Mouse (Mus musculus): ENCODE data around the gene P2rx3.
A peak's percentile ranks its signal among the peaks of the same experiment; 100 is the strongest.

The P2rx3 gene

GRCm38 (mm10) chr2:85043623-85044022 is 6.4 kb upstream of the P2rx3 start:
- DNase-seq (ENCODE audit: low spot score): no peak

DNA sequence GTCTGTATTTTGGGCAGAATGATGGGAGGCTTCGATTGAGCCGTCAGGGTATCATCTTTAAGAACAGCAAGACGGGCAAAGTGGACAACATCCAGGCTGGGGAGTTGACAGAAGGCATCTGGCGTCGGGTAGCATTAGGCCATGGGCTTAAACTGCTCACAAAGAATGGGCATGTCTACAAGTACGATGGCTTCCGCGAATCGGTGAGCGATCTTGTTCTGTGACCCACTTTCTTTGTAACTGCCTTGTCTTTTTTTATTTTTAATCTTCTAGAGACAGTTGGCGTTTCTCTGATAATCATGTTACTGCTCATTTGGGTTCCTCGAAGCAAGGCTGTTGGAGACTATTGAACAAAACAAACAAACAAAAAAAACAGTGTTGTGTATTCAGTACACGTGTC is 1.1 kb upstream of the P2rx3 start:
- peak; percentile 23 for DNase-seq (ENCODE audit: low spot score)

GRCm38 (mm10) chr2:85036507-85037046 is 685 bp downstream of the P2rx3 start:
- no peak for DNase-seq (ENCODE audit: low spot score)

DNA sequence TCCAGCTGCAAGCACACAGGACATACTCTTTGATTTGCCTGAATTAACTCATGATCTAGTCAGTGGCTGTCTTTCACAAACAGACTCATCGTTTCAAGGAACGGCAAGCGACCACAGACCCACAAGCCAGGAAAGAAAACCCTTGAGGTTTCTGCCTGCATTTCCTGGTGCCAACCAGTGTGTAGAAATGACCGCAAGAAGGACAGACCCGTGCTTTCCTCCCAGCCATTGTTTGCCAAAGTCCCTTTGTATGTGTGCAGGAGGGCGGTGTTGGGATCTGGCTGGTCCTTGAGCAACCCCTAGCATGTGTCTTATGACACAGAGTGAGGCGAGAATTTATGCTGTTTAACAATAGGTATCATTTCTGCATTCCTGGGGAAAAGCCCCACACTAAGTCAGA is 3.1 kb downstream of the P2rx3 start:
- no peak for DNase-seq (ENCODE audit: low spot score)

GRCm38 (mm10) chr2:85033121-85033520 is 4.1 kb downstream of the P2rx3 start:
- peak; percentile 39 for DNase-seq (ENCODE audit: low spot score)

GRCm38 (mm10) chr2:85030989-85031388 is 6.3 kb downstream of the P2rx3 start:
- DNase-seq (ENCODE audit: low spot score): no peak

GRCm38 (mm10) chr2:85029897-85030296 is 7.4 kb downstream of the P2rx3 start:
- no peak for DNase-seq (ENCODE audit: low spot score)

GRCm38 (mm10) chr2:85027281-85027680 is 10.0 kb downstream of the P2rx3 start:
- DNase-seq (ENCODE audit: low spot score): no peak

- no peak for DNase-seq (ENCODE audit: low spot score)
Measured at GRCm38 (mm10) chr2:85026178-85026577, 11.1 kb downstream of the P2rx3 start.

DNA sequence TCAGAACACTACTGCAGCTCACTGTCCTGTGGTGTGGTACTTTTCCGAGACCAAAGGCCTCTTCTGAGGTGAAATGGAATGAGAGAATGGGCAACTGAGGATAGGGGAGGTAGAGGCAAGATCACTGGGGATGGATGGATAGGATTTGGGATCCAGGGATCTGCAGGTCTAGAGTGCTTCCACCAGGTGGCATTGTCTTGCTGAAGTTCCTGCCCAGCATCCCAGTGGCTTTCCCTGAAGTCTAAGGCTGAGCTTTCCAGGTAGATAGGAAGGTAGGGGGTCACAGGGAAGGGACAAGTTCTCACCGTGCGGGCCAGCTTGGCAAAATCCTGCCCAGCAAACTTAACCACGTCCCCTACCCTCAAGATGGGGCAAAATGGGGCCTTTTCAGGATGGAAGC is 15.2 kb downstream of the P2rx3 start:
- peak; percentile 40 for DNase-seq (ENCODE audit: low spot score)

DNA sequence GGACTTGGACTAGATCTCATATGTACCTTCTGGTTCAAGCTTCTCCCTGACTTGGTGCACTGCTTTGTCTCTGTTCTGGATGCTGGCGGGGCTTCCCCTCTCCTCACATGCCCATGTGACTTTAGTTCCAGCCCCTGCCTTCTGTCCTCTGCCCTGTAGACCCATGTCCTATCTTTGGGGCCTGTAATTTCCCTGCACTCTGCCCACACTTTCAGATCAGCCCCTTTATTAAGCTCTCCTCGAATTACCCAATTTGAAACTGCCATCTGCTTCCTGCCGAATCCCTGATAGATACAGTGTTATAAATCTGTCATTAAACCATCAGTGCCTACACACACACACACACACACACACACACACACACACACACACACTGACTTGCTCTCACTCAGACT is 22.7 kb downstream of the P2rx3 start:
- peak; percentile 25 for DNase-seq (ENCODE audit: low spot score)

DNA sequence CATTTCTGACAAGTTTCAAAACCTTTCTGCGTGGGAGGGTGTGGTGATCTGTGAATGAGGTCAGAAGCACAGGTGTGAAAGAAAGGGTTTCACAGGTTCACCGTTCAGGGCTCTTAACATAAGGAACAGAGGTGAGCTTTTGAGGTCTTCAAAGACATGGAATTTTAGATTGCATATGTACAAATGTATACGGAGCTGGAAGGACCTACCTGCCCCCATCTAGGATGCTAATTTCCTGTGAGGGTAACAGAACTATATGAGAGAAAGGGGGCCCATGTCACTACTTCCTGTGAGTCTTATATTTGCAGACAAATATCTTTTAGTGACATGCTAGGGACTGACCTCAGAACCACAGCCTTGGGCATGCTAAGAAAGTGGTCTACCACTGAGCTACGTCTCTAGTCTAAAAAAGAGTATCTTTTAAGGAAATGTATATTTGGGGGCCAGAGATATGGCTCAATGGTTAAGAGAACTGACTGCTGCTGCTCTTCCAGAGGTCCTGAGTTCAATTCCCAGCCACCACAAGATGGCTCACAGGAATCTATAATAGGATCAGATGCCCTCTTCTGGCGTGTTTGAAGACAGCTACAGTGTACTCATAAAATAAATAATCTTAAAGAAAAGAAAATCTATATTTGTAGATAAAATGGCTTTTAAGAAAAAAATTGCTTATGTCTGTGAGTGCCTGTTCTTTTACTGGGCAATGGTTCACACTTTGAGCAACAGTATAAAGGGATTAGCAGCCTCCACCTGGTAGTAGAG is 23.3 kb downstream of the P2rx3 start:
- no peak for DNase-seq (ENCODE audit: low spot score)

DNA sequence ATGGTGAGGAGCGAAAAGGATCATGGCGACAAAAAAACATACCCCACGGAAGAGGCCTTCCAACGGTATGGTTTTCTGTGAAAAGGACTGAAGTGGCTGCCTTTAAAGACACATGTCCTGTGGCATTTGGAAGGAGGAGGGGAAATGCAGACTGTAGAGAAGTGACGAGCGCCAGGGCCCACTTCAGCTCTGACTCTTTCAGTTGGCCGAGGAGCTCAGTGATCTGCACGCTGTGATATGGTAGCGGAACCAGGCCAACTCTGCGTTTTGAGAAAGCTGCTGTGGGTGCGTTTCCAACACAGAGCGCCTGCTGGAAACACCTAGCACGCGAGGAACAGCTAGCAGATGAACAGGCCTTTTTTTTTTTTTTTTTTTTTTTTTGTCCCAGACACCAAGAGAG is 24.6 kb downstream of the P2rx3 start:
- DNase-seq (ENCODE audit: low spot score): no peak

DNA sequence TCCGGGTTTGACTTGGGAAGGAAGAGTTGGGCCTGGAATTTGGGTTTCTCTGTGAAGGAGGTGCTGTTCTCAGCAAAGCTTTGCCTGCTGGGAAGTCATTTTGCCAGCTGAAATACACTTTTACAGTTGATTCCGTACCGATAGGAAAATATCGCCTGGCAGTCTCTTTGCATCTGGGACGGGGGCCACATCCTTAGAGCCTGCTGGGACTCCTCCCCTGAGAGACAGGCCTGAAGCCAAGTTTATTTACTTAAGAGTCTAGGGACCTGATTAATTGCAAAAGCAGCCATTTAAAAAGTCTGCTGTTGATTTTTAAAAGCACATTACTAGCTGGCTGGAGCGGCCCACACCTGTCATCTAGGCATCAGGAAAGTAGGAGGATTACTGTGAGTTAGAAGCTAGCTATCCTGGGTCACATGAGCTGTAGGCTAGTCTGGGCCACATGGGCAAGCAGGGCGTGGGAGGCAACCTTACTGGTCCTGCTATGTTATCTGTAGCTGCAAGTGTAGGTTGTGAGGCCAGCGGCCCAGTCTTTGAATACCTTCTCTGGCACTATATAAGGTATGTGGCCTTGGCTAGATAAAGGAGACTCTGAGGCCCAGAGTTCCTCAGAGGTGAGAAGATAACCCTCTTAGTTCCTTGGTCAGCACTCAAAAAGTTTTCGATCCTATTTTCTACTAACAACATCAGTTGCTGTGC is 25.2 kb downstream of the P2rx3 start:
- peak; percentile 7 for DNase-seq (ENCODE audit: low spot score)

GRCm38 (mm10) chr2:85009212-85009611 is 28.1 kb downstream of the P2rx3 start:
- no peak for DNase-seq (ENCODE audit: low spot score)

- DNase-seq (ENCODE audit: low spot score): no peak
Measured at GRCm38 (mm10) chr2:85007729-85008128, 29.5 kb downstream of the P2rx3 start.

DNA sequence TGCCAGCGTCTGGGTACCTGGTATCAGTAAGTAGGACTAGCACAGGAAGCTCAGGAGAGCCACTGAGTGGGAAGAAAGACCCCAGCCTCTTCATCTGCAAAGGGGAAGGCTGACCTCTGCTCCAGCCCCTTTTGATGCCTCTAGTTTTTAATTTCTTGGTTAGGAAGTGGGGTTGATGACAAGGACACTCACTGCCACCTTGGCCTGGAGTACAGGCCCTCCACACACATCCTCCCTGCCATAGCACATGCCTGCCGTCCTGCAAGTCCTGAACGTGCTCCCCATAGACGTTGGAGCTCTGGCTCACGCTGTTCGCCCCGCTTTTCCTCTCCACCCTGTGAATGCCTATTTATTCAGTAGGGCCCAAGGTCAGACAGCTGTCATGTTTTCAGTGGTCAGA is 30.7 kb downstream of the P2rx3 start:
- no peak for DNase-seq (ENCODE audit: low spot score)

GRCm38 (mm10) chr2:85004341-85004740 is 32.9 kb downstream of the P2rx3 start:
- DNase-seq (ENCODE audit: low spot score): no peak

- DNase-seq (ENCODE audit: low spot score): no peak
Measured at GRCm38 (mm10) chr2:85002575-85002974, 34.7 kb downstream of the P2rx3 start.

DNA sequence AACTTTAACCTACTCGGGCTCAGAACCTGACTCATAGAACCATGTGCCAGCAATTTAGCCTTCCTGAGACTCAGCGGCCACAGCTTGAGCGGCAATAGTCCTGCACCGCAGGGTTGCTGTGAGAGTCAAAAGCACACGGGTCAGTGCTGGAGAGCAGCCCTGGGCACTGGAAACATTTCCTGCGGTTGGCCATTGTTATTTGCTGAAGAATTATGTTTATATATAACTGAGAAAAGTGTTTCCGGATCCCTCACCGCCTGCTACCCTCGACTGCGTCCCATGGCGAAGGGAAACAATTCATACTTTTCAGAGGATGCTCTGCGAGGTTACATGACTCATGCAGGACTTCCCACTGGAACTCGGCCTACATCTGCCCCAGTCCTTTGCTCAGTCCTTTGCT is 35.8 kb downstream of the P2rx3 start:
- no peak for DNase-seq (ENCODE audit: low spot score)

- no peak for DNase-seq (ENCODE audit: low spot score)
Measured at GRCm38 (mm10) chr2:84999486-85000181, 37.6 kb downstream of the P2rx3 start.

- DNase-seq (ENCODE audit: low spot score): no peak
Measured at GRCm38 (mm10) chr2:84996376-84996775, 40.9 kb downstream of the P2rx3 start.

DNA sequence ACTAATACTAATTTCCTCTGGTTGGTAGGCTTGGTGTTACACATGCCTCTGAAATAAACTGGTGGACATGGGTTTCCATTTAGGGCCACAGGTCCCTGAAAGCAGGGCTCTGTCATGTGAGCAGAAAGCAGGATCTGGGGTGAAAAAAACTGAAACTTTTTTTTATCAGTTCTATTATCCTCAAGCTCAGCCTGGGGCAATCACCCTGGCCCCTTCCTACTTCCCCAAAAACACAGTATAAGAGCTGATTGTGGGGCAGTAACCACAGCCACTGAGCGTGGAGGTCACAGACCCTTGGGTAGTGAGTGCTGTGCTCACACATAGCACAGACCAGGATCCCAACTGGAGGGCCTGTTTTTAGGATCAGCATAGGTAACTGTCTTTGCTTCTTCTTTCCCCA is 49.3 kb downstream of the P2rx3 start, which contains the start of gene Prg3:
TSS of gene Prg3 (plus strand) at position 286 of the 400 bp plus-strand sequence.
- DNase-seq (ENCODE audit: low spot score): no peak

Data from MN1 (cell line).